Mouse (Mus musculus): ENCODE data around the gene Galntl6.
A peak's percentile ranks its signal among the peaks of the same experiment; 100 is the strongest.

Gene Galntl6

GRCm38 (mm10) chr8:58912196-58912839, at the start of gene Galntl6:
Gene Galntl6 (minus strand): TSS chr8:58912640.
- no peak for DNase-seq (ENCODE audit: low read depth, low spot score)

GRCm38 (mm10) chr8:58957195-58957739, 44.8 kb upstream of the Galntl6 start:
- no peak for DNase-seq (ENCODE audit: low read depth, low spot score)

GRCm38 (mm10) chr8:58943773-58944172, 31.3 kb upstream of the Galntl6 start:
- no peak for DNase-seq (ENCODE audit: low read depth, low spot score)

- no peak for DNase-seq (ENCODE audit: low read depth, low spot score)
Measured at GRCm38 (mm10) chr8:58931066-58931465, 18.6 kb upstream of the Galntl6 start.

GRCm38 (mm10) chr8:58915142-58915541, 2.7 kb upstream of the Galntl6 start:
- DNase-seq (ENCODE audit: low read depth, low spot score), result no peak

- DNase-seq (ENCODE audit: low read depth, low spot score), result no peak
Measured at GRCm38 (mm10) chr8:58913640-58913968, 1.2 kb upstream of the Galntl6 start.

- DNase-seq (ENCODE audit: low read depth, low spot score), result peak; percentile 9
Measured at GRCm38 (mm10) chr8:58912840-58913639, 600 bp upstream of the Galntl6 start.

GRCm38 (mm10) chr8:58911677-58912076, 763 bp downstream of the Galntl6 start, which contains the start of gene BC030500:
Gene BC030500 (plus strand): TSS chr8:58911755.
- no peak for DNase-seq (ENCODE audit: low read depth, low spot score)

- no peak for DNase-seq (ENCODE audit: low read depth, low spot score)
Measured at GRCm38 (mm10) chr8:58904465-58904864, 8.0 kb downstream of the Galntl6 start.

- no peak for DNase-seq (ENCODE audit: low read depth, low spot score)
Measured at GRCm38 (mm10) chr8:58895960-58896359, 16.5 kb downstream of the Galntl6 start.

GRCm38 (mm10) chr8:58890591-58890990, 21.8 kb downstream of the Galntl6 start:
- DNase-seq (ENCODE audit: low read depth, low spot score), result no peak

GRCm38 (mm10) chr8:58886405-58886804, 26.0 kb downstream of the Galntl6 start:
- peak; percentile 4 for DNase-seq (ENCODE audit: low read depth, low spot score)

GRCm38 (mm10) chr8:58824347-58824746, 88.1 kb downstream of the Galntl6 start:
- DNase-seq (ENCODE audit: low read depth, low spot score), result no peak

GRCm38 (mm10) chr8:58805190-58805589, 107.2 kb downstream of the Galntl6 start:
- no peak for DNase-seq (ENCODE audit: low read depth, low spot score)

- DNase-seq (ENCODE audit: low read depth, low spot score), result no peak
Measured at GRCm38 (mm10) chr8:58801847-58802246, 110.6 kb downstream of the Galntl6 start.

GRCm38 (mm10) chr8:58753769-58754168, 158.7 kb downstream of the Galntl6 start:
- DNase-seq (ENCODE audit: low read depth, low spot score), result no peak

- DNase-seq (ENCODE audit: low read depth, low spot score), result no peak
Measured at GRCm38 (mm10) chr8:58737963-58738362, 174.5 kb downstream of the Galntl6 start.

- DNase-seq (ENCODE audit: low read depth, low spot score), result no peak
Measured at GRCm38 (mm10) chr8:58691761-58692160, 220.7 kb downstream of the Galntl6 start.

GRCm38 (mm10) chr8:58677847-58678450, 234.5 kb downstream of the Galntl6 start:
- no peak for DNase-seq (ENCODE audit: low read depth, low spot score)

- DNase-seq (ENCODE audit: low read depth, low spot score), result no peak
Measured at GRCm38 (mm10) chr8:58669075-58669474, 243.4 kb downstream of the Galntl6 start.

- no peak for DNase-seq (ENCODE audit: low read depth, low spot score)
Measured at GRCm38 (mm10) chr8:58660019-58660418, 252.4 kb downstream of the Galntl6 start.

- DNase-seq (ENCODE audit: low read depth, low spot score), result no peak
Measured at GRCm38 (mm10) chr8:58655631-58656030, 256.8 kb downstream of the Galntl6 start.

All from WW6 (cell line).